ENCODE assay signal across 22 mouse cellular contexts in the genomic region with DNA sequence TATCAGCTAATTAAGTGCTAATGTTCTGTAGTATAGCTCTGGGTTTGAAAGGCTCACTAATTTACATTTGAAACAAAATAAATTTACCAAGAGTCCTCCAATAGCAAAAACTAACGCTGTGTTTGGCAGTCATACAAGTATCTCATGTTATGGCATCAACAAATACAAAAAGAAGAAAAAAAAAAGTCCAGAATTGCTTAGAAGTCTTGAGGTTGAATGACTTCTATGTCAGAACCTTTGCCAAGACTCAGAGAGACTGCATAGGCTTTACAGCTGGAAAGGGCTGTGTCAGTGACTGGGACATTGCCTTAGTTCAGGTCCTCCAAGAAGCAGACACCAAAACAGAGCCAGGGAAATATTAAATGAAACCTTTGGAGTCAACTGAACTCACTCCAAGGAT.
"Had no signal": no experiment of that assay in that cellular context is flagged by ENCODE, and none has a peak within 500 bp of the region (broad histone marks: within the 10 kb centered on the region; RNA-seq: fewer than 3 reads in every experiment).

No protein-coding gene starts in this region.

- H3K4me3 ChIP-seq: heart, adult 2 months; heart, embryonic 13.5 days; heart, embryonic 15.5 days; hindbrain, embryonic 13.5 days; hindbrain, embryonic 15.5 days; kidney, embryonic 15.5 days; limb, embryonic 13.5 days had no signal

- H3K27me3 ChIP-seq: heart, embryonic 13.5 days; heart, embryonic 15.5 days; hindbrain, embryonic 13.5 days; hindbrain, embryonic 15.5 days; kidney, embryonic 15.5 days; limb, embryonic 13.5 days had no signal

- H3K9ac ChIP-seq: forebrain, postnatal 0 days; heart, embryonic 13.5 days; heart, embryonic 15.5 days; hindbrain, embryonic 13.5 days; hindbrain, embryonic 15.5 days; kidney, embryonic 15.5 days; limb, embryonic 13.5 days had no signal

- DNase-seq: forebrain, postnatal 0 days; gastrocnemius, postnatal 14 days; gastrocnemius, postnatal 36 days; heart, adult 2 months; heart, postnatal 14 days; heart, postnatal 36 days; kidney, adult 11 months; kidney, adult 9 months; kidney, postnatal 14 days; layer of hippocampus, adult 9-11 months; layer of hippocampus, postnatal 36 days; left cerebral cortex, postnatal 4 days had no signal

- H3K36me3 ChIP-seq: heart, embryonic 13.5 days; heart, embryonic 15.5 days; hindbrain, embryonic 13.5 days; hindbrain, embryonic 15.5 days; kidney, embryonic 15.5 days; limb, embryonic 13.5 days had no signal

- H3K27ac ChIP-seq: heart, adult 2 months; heart, embryonic 13.5 days; heart, embryonic 15.5 days; hindbrain, embryonic 13.5 days; hindbrain, embryonic 15.5 days; hindbrain, postnatal 0 days; kidney, embryonic 15.5 days; kidney, postnatal 0 days; limb, embryonic 13.5 days had no signal

- H3K4me2 ChIP-seq: heart, embryonic 11.5 days; heart, embryonic 13.5 days; heart, embryonic 15.5 days; hindbrain, embryonic 13.5 days; hindbrain, embryonic 15.5 days; kidney, embryonic 15.5 days; limb, embryonic 13.5 days had no signal

- H3K9me3 ChIP-seq: heart, embryonic 13.5 days; heart, embryonic 15.5 days; hindbrain, embryonic 13.5 days; hindbrain, embryonic 15.5 days; kidney, embryonic 15.5 days; limb, embryonic 13.5 days had no signal

- ATAC-seq: forebrain, postnatal 0 days; hindbrain, postnatal 0 days; intestine, embryonic 16.5 days had no signal
